Mouse (Mus musculus): ENCODE results near the gene Ddb2.

Gene Ddb2

DNA sequence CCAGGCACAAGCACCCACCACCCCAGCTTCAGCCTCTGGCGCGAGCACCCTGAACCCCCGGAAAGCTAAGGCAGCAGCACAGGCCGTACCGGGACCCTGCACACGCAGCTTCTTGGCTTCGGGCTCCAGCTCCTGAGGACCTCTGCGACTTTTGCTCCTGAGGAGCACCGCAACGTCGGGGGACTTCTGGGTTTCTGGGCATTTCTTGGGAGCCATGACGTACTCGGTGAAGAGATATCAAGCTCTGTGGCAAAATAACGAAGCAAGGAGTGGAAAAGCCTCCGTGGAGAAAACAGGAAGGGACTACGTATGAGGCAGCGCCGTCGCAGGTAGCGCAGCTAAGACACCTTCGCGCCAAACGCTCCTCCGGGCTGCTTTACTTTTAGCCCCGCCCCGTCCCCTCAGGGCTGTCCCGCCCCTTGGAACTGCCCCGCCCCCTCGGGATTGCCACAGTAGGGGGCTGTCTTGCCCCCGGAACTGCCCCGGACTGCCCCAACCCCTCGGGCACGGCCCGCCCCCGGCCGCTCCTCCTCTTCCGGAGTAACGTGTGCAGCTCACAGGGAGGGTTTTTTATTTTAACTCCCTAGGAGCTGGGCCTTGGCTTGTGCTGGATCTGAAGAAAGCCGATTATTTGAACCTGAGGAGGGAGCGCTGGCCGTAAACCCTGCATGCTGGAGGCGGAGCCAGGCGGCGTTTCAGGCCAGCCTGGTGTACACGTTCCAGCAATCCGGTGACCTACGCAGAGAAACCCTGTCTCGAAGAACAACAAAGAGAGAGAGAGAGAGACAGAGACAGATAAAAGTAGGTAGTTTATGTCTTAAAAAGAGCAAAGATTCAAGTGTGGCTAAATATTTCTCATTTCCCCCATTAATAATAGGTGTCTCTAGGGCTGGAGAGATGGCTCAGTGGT, at the start of gene Ddb2:
Gene Ddb2, minus strand, starts transcription at position 382 of the 910 bp plus-strand sequence.
- in situ Hi-C loops (cut with MboI; ENCODE audit: low sequenced_read_pairs), result no loop called here

DNA sequence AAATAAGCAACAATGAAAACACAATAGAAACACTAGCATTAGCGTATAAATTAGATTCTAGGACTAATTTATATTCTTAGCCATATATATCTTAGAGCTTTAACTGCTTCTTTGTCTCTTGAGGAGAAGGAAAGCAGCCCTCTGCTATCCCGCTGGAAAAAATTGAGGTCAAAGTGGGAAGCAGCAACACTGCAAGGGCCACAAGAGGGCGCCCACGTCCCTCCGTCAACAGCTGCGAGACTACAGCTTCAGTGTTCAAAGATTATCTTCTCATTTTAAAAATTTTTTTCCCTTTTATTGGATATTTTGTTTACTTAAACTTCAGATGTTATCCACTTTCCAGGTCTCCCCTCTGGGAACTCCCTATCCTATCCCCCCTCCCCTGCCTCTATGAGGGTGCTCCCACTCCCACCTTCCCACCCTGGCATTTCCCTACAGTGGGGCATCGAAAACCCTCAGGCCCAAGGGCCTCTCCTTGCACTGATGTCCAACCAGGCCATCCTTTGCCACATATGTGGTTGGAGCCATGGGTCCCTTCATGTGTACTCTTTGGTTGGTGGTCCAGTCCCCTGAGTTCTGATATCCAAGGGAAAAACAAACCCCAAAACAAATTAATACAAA, 49.2 kb upstream of the Ddb2 start:
- in situ Hi-C loops (cut with MboI; ENCODE audit: low sequenced_read_pairs), result no loop called here

- in situ Hi-C loops (cut with MboI; ENCODE audit: low sequenced_read_pairs), result loop anchor here (5.0 kb wide), 1 partner anchor 193 kb away; no protein-coding TSS in a partner anchor
Observed at GRCm38 (mm10) chr2:91284375-91285199, 47.8 kb upstream of the Ddb2 start.

GRCm38 (mm10) chr2:91283972-91284371, 47.2 kb upstream of the Ddb2 start:
- in situ Hi-C loops (cut with MboI; ENCODE audit: low sequenced_read_pairs), result loop anchor here (5.0 kb wide), 1 partner anchor 193 kb away; no protein-coding TSS in a partner anchor

DNA sequence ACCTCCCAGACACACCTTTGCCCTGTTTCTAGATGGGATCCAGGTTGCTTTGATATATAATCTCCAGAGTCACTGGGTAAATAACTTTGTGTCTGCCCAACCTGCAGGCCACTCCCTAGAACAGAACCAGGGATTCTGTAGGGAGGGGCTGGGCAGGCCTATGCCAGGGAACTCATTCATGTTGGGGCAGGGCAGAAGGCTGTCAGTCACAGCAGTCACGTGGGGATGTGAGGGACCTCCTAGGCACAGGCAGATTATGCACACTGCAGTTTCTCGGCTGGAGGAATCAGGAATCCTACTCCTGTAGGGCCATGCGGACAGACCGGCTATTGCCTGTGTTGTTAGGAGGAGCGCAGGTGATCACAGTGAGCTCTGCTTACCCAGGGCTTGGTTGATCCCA, 44.6 kb upstream of the Ddb2 start:
- in situ Hi-C loops (cut with MboI; ENCODE audit: low sequenced_read_pairs), result loop anchor here (5.0 kb wide), 1 partner anchor 196 kb away; no protein-coding TSS in a partner anchor

DNA sequence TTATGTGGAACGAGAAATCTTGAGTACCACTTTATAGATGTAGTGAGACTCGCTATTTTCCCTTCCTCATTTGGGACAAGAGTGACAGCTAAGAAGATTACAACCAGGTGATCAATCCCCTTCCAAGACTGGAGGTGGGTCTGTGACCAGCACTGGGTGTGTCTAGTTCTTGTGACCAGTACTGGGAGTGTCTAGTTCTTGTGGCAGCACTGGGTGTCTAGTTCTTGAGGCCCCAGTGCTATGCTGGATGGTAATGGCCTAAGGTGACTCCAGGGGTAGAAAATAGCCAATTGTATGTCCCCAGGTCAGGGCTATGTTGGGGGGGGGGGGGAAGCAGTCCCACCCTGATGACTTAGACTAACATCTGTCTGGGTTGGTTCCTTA, 42.6 kb upstream of the Ddb2 start:
- in situ Hi-C loops (cut with MboI; ENCODE audit: low sequenced_read_pairs), result no loop called here

DNA sequence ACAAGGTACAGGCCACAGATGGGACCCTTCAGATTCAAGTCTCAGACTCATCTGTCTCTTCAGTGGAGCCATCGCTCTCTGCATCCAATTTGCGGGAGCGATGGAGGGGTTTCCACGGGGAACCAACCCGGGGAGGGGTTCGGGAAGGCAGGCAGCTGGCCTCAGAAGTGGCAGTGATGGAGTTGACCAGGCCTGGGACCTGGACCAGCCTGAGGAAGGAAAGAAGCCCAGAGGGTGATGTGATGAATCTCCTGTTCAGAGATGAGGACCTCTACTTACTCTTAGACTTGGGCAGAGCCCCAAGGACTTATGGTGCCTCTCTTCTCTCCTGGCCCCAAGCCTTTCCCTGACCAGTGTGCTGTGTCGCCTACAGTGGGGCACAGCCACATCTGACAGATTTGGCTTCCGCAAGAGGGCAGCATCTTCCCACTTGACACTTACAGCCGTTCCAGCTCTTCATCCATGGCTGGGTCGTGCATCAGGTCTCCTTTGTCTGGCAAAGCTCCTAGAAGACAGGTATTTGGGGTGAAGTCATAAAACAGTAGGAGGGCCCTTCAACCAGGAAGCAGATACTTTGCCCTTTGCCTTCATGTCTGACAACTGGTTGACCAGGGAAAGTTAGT, 42.1 kb upstream of the Ddb2 start:
- in situ Hi-C loops (cut with MboI; ENCODE audit: low sequenced_read_pairs), result no loop called here

DNA sequence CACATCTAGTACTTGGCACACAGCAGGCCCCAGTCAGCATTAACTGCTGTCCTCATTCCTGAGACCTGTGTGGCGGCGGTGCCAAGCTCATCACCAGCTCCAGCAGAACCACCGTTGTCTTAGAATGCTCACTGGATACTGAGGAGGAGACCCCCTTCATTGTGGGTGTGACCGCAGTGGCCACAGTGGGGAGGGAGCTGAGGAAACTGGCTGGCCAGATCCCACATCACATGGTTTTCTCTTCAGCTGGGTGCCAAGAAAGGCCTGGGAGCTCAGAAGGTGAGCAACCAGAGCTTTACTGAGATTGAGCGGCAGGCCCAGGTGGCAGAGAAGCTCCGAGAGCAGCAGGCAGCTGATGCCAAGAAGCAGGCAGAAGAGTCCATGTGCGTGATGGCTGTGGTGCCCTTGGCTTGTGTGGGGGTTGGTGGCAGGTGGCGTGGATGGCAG, 32.9 kb upstream of the Ddb2 start:
- in situ Hi-C loops (cut with MboI; ENCODE audit: low sequenced_read_pairs), result no loop called here

DNA sequence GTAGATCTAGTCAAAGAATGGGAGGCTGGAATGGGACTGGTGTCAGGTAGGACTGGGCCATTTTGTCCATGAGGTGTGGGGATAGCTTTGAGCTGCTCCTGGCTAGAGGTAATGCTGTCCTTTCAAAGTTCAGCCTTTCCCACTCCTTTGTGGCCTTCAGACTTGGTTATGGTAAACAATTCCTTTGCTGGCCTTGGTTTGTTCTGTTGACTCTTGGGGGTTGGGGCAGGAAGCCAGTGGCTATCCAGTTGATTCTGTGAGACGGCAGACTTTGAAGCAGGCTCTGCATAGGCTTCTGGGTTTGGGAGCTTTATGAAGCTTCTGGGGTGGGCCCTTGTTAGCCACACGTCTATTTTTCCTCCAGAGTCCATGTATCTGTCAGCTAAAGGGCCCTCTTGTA, 31.9 kb upstream of the Ddb2 start:
- in situ Hi-C loops (cut with MboI; ENCODE audit: low sequenced_read_pairs), result no loop called here

DNA sequence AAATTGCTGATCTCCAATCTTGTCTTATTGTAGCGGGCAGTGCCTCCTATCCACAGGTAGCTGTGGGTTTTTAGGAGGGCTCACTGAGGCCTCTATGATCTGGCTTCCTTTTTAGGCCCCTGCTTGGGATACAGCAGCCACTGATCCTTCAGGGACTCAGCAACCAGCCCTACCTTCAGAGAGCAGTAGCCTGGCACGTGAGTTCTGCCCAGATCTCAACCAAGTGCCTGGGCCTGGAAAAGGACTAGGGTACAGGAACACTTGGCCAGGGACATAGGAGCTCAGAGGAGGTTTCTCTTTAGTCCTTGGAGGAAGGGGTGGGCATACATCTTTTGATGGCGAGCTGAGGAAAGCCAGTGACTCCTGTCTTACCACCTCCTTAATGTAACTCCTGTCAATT, 31.3 kb upstream of the Ddb2 start:
- in situ Hi-C loops (cut with MboI; ENCODE audit: low sequenced_read_pairs), result no loop called here

- in situ Hi-C loops (cut with MboI; ENCODE audit: low sequenced_read_pairs), result no loop called here
Observed at GRCm38 (mm10) chr2:91264711-91265681, 28.2 kb upstream of the Ddb2 start, which contains the start of gene Arfgap2. TSS of gene Arfgap2 (plus strand) at chr2:91264974.

DNA sequence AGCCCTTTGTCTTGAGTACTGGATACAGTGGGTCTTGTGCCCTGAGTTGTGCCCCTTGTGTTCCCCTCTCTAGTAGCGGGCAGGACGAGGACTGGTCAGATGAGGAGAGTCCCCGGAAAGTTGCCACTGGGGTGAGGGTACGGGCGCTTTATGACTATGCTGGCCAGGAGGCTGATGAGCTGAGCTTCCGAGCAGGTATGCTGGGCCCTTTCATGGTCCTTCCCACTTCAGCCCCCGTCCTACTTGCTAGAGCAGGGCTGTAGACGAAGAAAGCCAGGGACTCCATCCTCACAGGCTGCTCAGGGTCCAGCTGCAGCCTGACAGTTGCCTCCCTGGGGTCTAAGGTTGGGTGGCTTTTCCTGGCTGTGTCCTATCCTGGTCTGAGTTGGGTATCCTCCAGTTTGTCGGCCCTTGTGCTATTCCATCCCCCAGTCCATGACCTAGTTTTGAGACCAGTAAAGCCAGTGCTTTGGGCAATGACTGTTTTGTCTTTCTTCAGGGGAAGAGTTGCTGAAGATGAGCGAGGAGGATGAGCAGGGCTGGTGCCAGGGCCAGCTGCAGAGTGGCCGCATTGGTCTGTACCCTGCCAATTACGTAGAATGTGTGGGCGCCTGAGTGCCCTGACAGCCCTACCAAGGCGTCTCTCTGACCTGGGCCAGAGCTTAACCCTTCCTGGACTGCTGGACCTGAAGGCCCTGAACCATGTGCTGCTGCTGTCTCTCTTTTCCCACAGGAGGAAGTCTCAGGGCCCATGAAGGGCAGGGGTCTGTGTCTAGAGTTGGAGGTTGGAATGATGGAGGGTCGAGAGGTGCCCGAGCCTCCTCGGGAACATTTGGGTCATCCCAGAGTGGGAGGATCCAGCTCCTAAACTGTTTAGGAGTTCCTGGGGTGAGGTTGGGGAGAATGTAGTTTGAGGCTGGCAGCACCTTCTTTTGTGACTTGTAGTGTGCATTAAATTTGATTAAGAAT, 27.2 kb upstream of the Ddb2 start:
- in situ Hi-C loops (cut with MboI; ENCODE audit: low sequenced_read_pairs), result no loop called here

GRCm38 (mm10) chr2:91259493-91259892, 22.7 kb upstream of the Ddb2 start:
- in situ Hi-C loops (cut with MboI; ENCODE audit: low sequenced_read_pairs), result no loop called here

DNA sequence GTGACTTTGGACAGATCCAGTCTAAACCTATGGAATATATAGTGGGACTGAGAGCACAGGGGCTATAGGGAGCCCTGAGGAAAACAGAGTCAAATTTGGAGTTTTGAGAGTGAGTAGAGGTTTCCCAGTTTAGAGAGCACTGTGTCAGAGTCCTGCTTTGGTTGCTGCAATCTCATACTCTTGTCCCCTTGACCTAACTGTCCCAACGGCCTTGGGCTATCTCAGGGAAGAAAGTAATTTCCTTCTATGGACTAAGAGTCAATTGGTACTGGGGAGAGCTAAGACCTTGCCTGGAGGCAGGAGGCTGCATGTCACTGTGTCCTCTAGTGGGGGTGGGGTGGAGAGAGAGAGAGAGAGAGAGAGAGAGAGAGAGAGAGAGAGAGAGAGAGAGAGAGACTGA, 22.0 kb upstream of the Ddb2 start:
- in situ Hi-C loops (cut with MboI; ENCODE audit: low sequenced_read_pairs), result no loop called here

- in situ Hi-C loops (cut with MboI; ENCODE audit: low sequenced_read_pairs), result no loop called here
Observed at GRCm38 (mm10) chr2:91258054-91258453, 21.3 kb upstream of the Ddb2 start.

DNA sequence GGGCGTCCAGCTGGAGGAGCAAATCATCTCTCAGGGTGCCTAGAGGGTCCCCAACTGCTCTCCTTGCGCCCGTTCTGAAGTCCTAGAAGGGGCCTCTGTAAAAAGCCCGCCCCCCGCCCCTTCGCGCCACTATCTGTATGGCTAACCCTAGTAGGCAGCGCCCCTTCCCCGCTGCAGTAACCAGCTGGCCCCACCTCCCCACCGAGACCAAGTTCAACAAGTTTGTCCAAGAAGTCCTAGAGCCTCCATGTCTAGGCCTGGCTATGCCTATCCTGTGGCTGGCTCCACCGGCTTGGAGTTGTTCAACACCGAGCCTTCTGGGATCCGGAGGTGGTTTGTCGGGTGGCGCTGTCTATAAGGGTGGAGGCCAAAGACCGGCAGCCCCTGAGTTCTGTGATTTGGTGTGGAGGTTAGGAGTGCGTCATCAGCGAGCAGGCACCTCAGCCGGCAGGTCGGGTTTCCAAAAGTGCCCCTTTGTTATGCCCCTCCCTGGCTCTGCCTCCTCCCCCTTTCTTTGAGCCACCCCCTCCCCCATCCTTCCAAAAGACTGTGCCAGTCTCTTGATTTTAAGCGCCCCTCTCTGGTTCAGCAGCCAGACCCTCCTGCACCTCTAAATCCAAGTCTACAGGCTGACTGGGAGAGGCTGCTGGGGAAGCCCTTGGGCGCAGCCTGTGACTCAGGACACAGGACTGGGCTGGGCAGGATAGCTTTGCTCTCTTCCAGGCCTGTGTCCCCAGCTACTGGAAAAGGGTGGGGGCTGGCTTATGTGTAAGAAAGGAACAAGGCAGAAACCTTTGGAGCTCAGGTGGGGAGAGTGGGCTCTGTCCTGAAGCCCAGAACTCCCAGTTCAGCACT, 20.6 kb upstream of the Ddb2 start:
- in situ Hi-C loops (cut with MboI; ENCODE audit: low sequenced_read_pairs), result no loop called here

Measured in CH12F3 (cell line).